Mouse (Mus musculus) spleen, adult 12 weeks (tissue): ENCODE data around the gene 4930556J24Rik.
"Not testable (repeated sequence)": the region's sequence is repeated elsewhere in the genome, so short reads cannot be mapped to it uniquely, and the experiment has no call there.

Source experiments
- DNase-seq: peaks from one replicate; pipeline ENCODE4 v3.0.0; 2022; ENCODE audit warnings: low spot score

The 4930556J24Rik gene

GRCm38 (mm10) chr11:3921281-3921850 is 55.2 kb downstream of the 4930556J24Rik start:
- peak; percentile 17 for DNase-seq

DNA sequence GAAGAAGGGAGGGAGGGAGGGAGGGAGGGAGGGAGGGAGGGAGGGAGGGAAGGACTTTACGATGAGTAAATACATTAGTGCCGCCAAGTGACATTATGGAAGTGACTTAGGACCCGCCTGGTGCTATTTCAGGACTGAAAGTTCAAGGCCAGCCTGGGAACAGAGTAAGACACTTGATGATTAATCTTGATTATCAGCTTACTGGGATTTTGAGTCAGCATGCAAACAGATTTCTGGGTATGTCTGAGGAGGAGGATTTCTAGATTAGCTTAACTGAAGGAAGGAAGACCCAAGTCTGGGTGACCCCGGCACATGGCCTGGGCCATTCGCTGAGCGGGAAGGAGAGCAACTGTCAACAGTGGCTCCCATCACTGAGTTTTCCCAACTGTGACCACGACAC is 56.1 kb downstream of the 4930556J24Rik start:
- no peak for DNase-seq

DNA sequence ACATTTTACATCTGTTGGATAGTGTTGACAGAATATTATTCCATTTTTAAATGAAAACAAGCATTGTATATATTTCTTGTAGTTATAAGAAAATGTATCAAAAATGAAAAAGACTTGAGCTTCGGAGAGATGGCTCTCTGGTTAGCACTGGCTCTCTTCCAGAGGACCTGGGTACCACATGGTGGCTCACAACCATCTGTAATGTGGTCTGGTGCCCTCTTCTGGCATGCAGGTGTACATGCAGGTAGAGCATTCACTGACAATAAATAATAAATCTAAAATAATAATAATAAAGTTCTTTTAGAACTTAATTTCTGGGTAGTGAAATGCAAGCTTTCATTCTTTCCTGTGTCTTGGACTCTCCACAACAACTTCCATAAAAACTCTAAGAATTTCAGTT is 57.8 kb downstream of the 4930556J24Rik start:
- no peak for DNase-seq

DNA sequence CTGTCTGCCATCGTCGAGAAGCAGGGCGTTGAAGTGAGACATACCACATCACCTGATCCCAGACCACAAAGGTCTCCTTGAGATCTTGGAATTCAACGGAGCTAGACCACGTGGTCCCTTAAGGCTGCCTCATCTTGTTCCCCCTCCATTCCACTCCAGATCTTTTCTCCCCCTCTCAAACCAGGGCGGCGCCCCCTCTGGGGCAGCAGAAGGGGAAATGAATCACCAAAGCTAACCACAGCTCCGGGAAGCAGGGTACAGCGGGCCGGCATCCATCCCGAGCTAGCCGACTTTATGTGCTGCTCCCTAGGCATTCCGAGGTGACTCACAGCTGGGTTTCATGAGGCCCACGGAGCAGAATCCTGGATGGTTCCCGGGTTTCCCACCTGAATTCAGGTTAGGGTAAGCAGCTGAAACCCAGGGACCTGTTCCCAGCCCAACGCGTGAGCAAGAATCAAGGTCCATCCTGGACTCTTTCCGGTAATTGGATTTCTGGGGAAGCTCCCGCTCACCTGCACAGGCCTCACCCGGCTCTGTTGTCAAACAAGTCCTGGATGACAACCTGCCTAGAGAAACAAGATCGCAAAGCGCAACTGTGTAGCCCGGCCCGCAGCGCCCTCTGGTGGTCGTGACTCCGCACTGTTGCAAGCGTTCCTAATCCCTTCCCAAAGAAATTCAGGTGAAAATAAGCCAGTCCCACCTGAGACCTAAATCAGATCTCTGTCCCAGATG is 62.3 kb downstream of the 4930556J24Rik start, which contains the start of gene Slc35e4:
Gene Slc35e4, minus strand, starts transcription at position 556 of the 732 bp plus-strand sequence.
- peak; percentile 57 for DNase-seq

- DNase-seq: peak; percentile 64
These were observed 63.1 kb downstream of the 4930556J24Rik start for GRCm38 (mm10) chr11:3913316-3914108.

GRCm38 (mm10) chr11:3912875-3913271 is 63.7 kb downstream of the 4930556J24Rik start:
- DNase-seq: no peak

GRCm38 (mm10) chr11:3912100-3912874 is 64.3 kb downstream of the 4930556J24Rik start:
- no peak for DNase-seq

DNA sequence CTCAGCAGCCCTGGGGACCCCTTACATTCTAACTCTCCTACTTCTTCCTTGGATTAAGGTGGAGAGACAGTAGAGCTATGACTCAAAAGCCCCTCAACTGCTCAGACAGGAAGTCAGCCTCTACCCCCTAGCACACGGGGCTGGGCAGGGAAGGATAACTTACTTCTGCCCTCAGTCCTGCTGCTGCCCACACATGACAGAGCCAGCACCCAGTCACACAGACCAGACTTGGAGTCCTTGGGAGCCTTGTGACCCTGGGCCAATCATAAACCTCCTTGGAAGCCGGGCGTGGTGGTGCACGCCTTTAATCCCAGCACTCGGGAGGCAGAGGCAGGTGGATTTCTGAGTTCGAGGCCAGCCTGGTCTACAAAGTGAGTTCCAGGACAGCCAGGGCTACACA is 65.1 kb downstream of the 4930556J24Rik start:
- DNase-seq: not testable (repeated sequence)

DNA sequence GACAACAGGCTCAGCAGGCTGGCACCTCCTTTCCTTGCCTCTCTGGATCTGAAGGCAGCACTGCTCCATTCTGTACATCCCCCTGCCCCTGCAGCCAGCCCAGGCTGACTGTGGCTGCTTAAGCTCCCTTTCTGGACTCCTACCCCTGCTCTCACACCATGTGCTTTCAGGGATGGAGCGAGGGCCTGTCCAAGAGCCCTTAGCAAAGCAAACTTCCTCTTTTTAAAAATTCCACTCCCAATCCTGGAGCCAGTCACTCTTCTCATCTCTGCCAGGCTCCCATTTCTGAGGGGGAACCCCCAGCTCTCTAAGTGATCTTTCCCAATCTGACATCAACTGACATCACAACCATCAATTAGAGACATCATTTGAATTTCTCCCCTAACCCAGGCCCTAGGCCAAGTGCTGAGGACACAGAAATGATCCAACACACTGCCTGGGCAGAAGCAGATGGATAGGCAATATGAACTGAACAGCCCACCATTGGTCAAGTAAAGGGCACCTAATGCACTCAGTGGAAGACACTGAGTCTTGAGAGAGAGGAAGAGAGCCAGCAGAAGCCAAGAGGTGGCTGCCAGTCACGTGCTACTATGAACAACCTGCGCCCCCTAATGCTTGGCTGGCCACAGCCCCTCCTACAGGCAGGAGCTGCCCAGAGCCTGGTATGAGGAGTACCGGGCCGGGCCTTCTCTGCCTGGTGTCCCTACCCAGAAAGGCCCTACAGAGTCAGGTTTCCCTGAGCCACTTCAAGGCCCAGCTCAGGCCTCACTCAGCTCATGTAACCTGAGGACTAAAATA is 65.9 kb downstream of the 4930556J24Rik start:
- DNase-seq: no peak

DNA sequence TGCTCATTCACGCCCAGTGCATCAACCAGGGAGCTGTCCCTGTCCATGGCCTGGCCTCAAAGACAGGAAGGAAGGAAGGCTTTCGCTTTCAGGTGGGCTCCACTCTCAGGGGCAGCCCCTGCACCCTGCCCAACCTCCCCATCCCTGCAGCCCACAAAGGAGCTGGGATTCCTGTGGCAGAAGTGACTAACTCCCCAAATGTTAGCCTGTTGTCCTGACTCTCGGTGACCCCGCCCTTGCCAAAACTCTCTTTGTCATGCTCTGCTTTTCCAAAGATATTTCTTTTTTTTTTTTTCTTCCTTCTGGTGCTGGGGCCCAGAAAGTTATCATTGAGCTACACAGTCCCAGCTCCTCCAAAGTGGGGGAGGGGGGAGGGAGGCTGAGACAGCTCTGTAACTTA is 67.3 kb downstream of the 4930556J24Rik start:
- DNase-seq: no peak

GRCm38 (mm10) chr11:3905446-3905845 is 71.1 kb downstream of the 4930556J24Rik start:
- no peak for DNase-seq

DNA sequence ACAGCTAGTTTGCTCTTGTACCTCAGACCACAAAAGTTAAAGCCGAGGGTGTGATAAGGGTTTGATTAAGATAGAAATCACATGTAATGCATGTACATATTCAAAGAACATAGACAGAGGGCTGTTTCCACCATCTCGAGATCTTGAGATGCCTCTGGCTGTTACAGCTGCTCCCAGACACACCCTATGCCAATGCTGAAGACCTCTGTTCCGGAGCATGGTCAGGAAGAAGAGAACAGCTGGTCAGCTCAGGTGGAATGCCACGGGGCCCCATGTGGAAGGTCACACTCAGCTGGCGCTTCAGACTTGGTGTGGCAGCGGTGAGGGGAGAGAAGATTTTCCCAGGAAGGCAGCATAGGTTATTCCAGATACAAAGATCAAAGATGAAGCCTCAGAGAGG is 71.9 kb downstream of the 4930556J24Rik start:
- DNase-seq: no peak

DNA sequence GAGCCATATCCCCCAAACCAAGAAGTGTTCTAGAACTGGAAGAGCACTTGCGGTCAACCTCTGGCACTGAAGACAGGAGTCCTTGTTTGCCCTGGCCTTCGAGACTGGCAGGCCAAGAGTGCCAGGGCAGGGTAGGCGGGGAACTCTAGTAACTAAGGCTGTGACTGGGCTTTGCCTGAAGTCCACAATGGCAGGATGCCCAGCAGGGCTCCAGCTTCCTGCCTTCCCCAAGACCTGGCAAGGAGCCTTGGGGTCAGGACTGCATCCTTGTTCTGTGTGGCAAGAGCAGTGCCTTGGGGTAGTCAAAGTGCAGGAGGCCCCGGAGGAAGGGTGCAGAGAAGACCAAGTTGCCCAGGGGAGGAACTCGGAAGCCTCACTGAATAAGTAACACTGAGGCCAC is 73.5 kb downstream of the 4930556J24Rik start:
- DNase-seq: no peak

DNA sequence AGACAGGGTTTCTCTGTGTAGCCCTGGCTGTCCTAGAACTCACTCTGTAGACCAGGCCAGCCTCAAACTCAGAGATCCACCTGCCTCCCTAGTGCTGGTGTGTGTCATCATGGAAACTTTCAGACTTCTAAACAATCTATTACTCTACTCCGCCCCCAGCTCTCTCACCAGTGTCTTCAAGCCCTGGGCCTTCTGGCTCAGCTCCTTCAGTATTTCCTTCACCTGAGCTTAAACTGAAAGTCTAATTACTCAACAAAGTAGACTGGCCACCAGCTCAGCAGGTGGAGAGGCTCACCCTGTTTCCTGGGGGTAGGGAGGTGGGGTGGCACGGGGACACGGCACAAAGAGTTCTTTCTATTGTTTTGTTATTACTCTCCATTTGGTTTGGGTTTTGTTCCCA is 74.1 kb downstream of the 4930556J24Rik start:
- no peak for DNase-seq

- DNase-seq: no peak
These were observed 76.3 kb downstream of the 4930556J24Rik start for GRCm38 (mm10) chr11:3900296-3900695.

DNA sequence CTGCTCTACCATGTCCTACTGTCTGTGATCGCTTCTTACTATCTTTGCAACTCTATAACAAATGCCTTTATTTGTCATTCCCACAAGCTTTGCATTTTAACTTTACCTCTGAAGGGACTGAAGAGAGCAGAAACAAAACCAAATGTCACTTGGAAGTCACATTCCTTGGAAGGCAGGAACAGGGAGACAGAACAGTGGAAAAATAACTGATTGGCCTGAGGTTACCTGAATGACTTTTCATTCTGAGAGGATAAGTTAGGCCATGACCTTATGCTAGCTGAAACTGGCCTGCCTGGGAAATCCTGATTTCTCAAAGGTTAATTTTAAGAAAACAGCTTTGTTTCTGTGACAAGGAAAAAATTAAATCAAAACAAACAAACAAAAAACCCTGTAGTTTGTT is 80.6 kb downstream of the 4930556J24Rik start:
- no peak for DNase-seq

GRCm38 (mm10) chr11:3895458-3895857 is 81.1 kb downstream of the 4930556J24Rik start:
- no peak for DNase-seq

- peak; percentile 69 for DNase-seq
These were observed 81.9 kb downstream of the 4930556J24Rik start, which contains the start of the genes 4921536K21Rik and Dusp18 for GRCm38 (mm10) chr11:3894406-3895281. 4921536K21Rik (minus strand) TSS chr11:3895098. Dusp18 (plus strand) TSS chr11:3895240.

DNA sequence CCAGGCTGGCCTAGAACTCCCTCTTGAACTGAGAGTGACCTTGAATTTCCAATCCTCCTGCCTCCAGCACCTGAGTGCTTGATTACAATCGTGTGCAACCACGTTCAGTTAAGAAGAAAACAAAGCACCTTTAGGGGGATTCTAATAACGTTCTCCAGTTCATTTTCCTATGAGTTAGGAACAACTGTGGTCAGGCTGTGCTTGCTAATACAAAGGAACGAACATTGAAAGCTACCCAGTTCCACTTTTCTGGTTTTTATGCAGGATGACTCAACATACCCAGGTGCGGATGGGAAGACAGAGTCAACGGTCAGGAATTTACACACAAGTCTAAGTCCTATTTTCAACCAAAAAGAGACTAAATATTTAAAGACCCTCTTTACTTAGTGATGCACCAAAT is 82.6 kb downstream of the 4930556J24Rik start:
- no peak for DNase-seq
